Mouse (Mus musculus) stomach, embryonic 16.5 days (tissue): Measurements from ENCODE around the gene Ccdc163. TPM values are rescaled to one million over a fixed set of nuclear protein-coding genes. Genes with fewer than 3 reads are reported as not detected.

Source experiments
- ATAC-seq: fragments of 200-750 bp; cut with Nextera tagmentation; 2 replicates; pipeline ENCODE4 v1.8.0; 2017; ENCODE audit warnings: moderate number of reproducible peaks, moderate TSS enrichment; ENCODE audit not compliant: insufficient read depth, low FRiP score
- H3K27ac ChIP-seq: fragments of 300-500 bp; sonication (generic); 2 replicates; pipeline ENCODE4 v1.5.1; 2014; ENCODE audit warnings: low read length
- H3K27me3 ChIP-seq: fragments of 300-500 bp; sonication (generic); 2 replicates; pipeline ENCODE4 v1.6.1; 2014; ENCODE audit warnings: low read length, control low read depth, mixed read lengths; ENCODE audit not compliant: control insufficient read depth, insufficient read depth
- H3K36me3 ChIP-seq: fragments of 300-500 bp; sonication (generic); 2 replicates; pipeline ENCODE4 v1.6.1; 2014; ENCODE audit warnings: low read length; ENCODE audit not compliant: control insufficient read depth, insufficient read depth
- H3K4me1 ChIP-seq: fragments of 300-500 bp; sonication (generic); 2 replicates; pipeline ENCODE4 v1.6.1; 2014; ENCODE audit warnings: low read length, control low read depth, mixed read lengths; ENCODE audit not compliant: control insufficient read depth, insufficient read depth
- H3K4me2 ChIP-seq: fragments of 300-500 bp; sonication (generic); 2 replicates; pipeline ENCODE4 v1.6.1; 2014; ENCODE audit warnings: low read depth, low read length, mixed read lengths
- H3K4me3 ChIP-seq: fragments of 300-500 bp; sonication (generic); replicated peaks from 2 replicates; pipeline ENCODE4 v1.5.1; 2014; ENCODE audit warnings: mild to moderate bottlenecking, low read length
- H3K9ac ChIP-seq: fragments of 300-500 bp; sonication (generic); 2 replicates; pipeline ENCODE4 v1.6.1; 2014; ENCODE audit warnings: low read length
- H3K9me3 ChIP-seq: fragments of 300-500 bp; sonication (generic); replicated peaks from 2 replicates; pipeline ENCODE4 v1.6.1; 2016; ENCODE audit warnings: low read length, control low read depth; ENCODE audit not compliant: control insufficient read depth
- WGBS: fragments of 180-500 bp; shearing (Covaris S2); extraction: QIAGEN DNeasy Blood & Tissue Kit; methylation state at CpG from one replicate; pipeline ENCODE4 v1.1.7; 2014; 5-methylcytosine and 5-hydroxymethylcytosine counted together
- polyA plus RNA-seq: library from polyadenylated mRNA; unstranded; fragments of >200 nt; fragmentation: Nextera tagmentation; extraction: Ambion mirVana; gene quantifications from 2 replicates; pipeline ENCODE4 v1.2.1, GENCODE M21; 2015

The Ccdc163 gene
- polyA plus RNA-seq, 1 experiment from 2014 or later = 27.6 TPM

DNA sequence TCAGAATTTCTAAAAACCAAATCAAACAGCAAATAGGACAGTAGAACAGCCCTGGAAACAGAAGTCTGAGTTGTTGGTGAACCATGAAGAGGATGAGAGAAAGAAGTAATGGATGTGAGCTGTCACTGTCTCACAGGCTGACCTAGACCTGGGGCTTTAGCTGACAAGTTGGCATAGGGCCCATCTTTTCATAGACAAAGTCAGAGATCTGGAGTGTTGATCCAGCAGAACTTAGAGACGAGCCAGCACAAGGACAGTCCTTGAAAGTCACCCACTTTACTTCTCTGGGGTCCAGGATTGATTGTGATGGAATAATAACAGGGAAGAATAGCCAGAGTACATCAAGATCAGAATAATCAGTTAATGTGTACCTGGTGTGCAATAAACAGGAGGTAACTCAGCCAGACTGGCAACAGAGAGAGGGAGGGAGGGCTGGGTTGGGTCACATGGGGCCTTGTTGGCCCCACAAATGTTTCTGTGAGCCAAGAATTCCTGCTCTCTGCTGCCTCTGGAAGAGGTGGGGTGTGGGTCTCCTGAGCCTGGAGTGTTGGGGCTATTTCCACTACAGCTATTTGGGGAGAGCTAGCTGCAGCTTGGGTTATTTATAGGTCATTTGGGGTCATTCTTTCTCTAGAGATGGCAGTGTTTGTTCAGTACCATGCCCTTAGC lies 88.3 kb downstream of the Ccdc163 start:
- Histone ChIP-seq H3K9ac (0 out of 2 replicates have a peak overlapping the region, but pooled peaks have one; percentile 21), H3K27me3 (no peaks in the 10 kb centered on the region), H3K9me3 (no peaks in the 10 kb centered on the region), H3K4me2 (no peak overlapping the region), H3K4me3 (no peak overlapping the region), H3K27ac (no peak overlapping the region), H3K36me3 (no peaks in the 10 kb centered on the region), H3K4me1 (peaks cover 5% of the 10 kb centered on the region)
- 45% methylated on average over 1 of the region's 1 CpGs for WGBS
- no peak for ATAC-seq

DNA sequence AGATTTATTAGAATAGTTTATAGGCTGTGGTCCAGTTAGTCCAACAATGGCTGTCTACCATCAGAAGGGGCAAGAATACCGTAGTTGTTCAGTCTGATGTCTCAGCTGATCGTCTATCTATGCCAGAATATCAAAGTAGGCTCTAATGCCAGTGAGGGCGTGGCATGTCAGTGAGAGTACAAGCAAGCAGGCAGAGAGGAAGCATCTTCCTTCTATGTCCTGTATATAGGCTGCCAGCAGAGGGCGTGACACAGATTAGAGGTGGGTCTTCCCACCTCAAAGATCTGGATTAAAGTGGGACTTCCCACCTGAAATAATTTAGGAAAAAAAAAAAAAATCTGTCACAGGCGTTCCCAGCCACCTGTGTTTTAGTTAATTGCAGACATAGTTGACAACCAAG lies 91.6 kb downstream of the Ccdc163 start:
- ATAC-seq = no peak
- H3K4me1 ChIP-seq = peaks cover 5% of the 10 kb centered on the region
- no peak overlapping the region for H3K27ac ChIP-seq
- no peaks in the 10 kb centered on the region for H3K9me3 ChIP-seq
- no peak overlapping the region for H3K9ac ChIP-seq
- WGBS = 34% methylated on average over 5 of the region's 5 CpGs
- no peak overlapping the region for H3K4me2 ChIP-seq
- H3K36me3 ChIP-seq = peaks cover 13% of the 10 kb centered on the region; the same call in 1 of the 2 replicates
- H3K27me3 ChIP-seq = no peaks in the 10 kb centered on the region
- H3K4me3 ChIP-seq = no peak overlapping the region

Other genes starting within 250 kb of the Ccdc163 start
- 6.6 and 9.5 TPM in 2 replicates for gene Mast2, start 244.3 kb upstream of the Ccdc163 start, polyA plus RNA-seq
- 13.3 and 13.8 TPM in 2 replicates for gene Ipp, start 201.0 kb upstream of the Ccdc163 start, polyA plus RNA-seq
- 23.6 and 24.8 TPM in 2 replicates for gene Tmem69, start 152.6 kb upstream of the Ccdc163 start, polyA plus RNA-seq
- 32.2 and 32.6 TPM in 2 replicates for gene Gpbp1l1, start 150.9 kb upstream of the Ccdc163 start, polyA plus RNA-seq
- gene Ccdc17, start 111.9 kb upstream of the Ccdc163 start, polyA plus RNA-seq = 4.0 and 4.4 TPM in 2 replicates
- 82.4 and 88.5 TPM in 2 replicates for gene Nasp, start 80.6 kb upstream of the Ccdc163 start, polyA plus RNA-seq
- 784 and 808 TPM in 2 replicates for gene Akr1a1, start 56.8 kb upstream of the Ccdc163 start, polyA plus RNA-seq
- 1,350 and 1,396 TPM in 2 replicates for gene Prdx1, start 23.0 kb upstream of the Ccdc163 start, polyA plus RNA-seq
- gene Mmachc, start 103 bp upstream of the Ccdc163 start, polyA plus RNA-seq = 19.4 and 21.1 TPM in 2 replicates
- 5.1 and 7.6 TPM in 2 replicates for gene Tesk2, start 12.4 kb downstream of the Ccdc163 start, polyA plus RNA-seq
- gene Toe1, start 99.1 kb downstream of the Ccdc163 start, polyA plus RNA-seq = 28.4 and 31.9 TPM in 2 replicates
- gene Mutyh, start 99.2 kb downstream of the Ccdc163 start, polyA plus RNA-seq = 11.6 and 12.0 TPM in 2 replicates
- 0.57 and 0.94 TPM in 2 replicates for gene Hpdl, start 113.2 kb downstream of the Ccdc163 start, polyA plus RNA-seq
- 0.44 and 0.56 TPM in 2 replicates for gene Zswim5, start 168.9 kb downstream of the Ccdc163 start, polyA plus RNA-seq